Mouse (Mus musculus) thymus, adult 18-20 months (tissue): Measurements from ENCODE around the gene Tango6.

Source experiments
- DNase-seq, 2 experiments: peaks; one replicate each; pipeline ENCODE4 v3.0.0; 2022; ENCODE audit warnings: mixed read lengths in 2 of 2

Gene Tango6

DNA sequence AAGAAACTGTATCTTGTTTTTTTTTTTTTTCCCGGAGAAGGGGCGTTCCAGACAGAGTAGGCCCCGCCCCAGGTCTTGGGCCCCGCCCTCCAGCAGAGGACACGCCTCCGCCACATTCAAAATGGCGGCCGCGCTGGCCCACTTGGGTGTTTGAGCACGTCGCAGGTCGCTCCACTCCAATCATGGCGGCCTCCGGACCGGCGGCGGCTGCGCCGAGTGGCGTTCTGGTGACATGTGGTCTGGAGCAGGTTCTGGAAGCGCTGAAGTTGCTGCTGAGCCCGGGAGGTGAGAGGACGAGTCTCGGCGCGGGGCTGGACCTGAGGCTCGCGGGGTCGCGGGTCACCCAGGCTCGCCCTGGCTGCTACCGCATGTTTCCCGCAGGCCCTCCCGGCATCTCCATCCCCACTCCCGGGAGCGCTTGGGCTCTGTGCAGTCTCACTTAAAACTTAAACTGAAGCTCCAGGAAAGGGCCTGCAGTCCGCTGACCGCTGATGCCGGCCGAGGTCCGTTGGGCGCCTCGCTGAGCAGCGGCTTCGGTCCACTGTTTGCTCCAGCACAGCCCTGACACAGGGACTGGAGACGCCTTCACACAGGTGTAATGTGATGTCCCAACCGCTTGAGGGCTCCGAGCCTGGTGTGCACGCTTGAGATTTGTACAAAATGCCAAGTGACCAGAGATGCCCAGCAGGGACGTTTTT lies at the start of gene Tango6:
Gene Tango6 (plus strand): TSS at position 98 of the 698 bp plus-strand sequence.
- peak; percentile 77 to 79 for DNase-seq

DNA sequence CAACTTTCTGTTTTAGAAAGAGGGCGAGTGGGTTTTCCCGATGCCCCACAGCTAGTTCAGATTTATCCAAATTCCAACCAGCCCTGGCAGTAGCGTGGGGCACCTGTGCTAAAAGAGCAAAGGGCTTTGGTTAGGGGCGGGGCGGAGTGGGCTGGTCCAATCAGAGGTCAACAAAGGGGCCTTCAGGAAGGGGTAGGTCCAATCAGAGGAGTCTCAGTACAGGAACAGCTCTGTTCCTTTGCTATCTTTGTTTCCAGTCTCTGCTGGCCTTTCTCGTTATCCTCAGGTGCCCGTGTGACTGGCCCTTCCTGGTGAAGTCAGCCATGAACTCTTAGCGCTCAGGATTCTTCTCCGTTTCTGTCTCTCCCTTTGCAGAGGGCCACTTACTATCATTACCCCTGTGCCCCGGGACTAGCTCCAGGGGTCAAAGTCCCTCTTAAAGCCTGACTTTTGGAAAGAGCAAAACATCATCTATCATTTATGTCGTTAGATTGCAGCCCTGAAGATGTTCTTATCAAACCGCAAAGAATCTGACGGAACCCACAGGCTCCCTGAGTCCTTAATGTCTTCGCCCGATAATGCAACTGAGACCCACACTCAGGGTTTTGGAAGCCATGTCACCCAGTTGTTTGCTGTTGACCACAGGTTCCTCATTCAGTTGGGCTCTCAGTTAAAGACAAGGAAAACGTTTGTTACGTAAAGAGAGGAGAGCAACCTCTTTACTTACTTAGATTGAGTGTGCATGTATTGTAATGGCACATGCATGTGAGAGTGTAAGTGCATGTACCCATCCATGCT lies 49.3 kb upstream of the Tango6 start:
- DNase-seq: peak; percentile 35 to 55

DNA sequence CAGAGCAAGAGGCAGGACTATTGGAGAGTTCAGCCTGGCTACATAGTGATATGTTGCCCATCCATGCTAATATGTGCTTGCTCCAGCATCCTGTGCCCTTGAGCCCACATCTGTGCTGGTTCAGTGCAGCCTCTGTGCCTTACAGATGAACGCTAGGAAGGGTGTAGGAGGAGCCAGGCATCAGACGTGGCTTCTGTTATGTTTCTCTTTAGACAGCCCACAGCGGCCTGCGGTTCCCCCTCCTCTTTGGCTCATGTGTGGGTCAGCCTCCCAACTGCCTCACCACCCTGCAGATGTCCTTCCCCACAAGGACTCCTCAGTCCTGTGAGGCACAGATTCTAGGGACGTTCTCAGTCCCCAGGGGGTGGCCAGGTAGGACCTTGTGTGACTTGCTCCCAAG lies 47.6 kb upstream of the Tango6 start:
- DNase-seq: no peak

DNA sequence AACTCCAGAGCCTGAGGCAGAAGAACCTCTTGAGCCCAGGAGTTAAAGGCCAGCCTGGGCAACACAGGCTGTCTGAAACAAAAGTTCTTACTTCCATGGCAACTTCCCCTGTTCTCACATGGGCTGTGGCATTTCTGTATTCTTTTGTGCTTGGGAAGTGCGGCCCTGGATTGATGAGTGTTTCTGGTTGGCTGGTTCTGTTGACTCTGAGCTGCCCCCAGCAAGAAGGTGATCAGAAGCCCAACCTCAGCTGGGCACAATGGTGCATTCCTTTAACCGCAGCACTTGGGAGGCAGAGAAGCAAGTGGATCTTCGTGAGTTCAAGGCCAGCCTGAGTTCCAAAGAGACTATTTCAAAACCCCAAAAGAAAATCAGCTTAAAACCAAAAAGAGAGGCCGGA lies 45.4 kb upstream of the Tango6 start:
- no peak for DNase-seq

DNA sequence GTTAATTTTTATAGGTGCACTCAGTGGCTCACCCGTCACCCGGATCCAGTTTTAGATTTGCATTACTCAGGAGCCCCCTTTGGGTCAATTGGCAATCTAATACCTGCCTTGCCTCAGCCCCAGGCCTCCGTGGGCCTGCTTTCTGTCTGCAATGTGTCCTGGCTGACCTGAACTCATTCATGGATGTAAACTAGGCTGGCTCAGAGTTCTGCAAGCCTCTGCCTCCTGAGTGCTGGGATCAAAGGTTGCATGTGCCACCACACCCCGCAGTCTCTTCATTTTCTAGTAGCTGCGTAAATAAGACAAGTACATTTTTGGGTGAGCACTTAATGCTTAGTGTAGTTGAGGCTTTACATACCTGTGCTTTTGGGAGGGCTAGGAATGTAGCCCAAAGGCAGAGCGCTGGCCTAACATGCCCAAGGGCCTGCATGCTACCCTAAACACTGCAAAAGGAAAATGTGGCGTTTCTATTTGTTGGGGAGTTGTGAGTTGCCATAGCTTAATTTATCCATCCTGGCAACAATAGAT lies 44.0 kb upstream of the Tango6 start:
- DNase-seq: no peak

DNA sequence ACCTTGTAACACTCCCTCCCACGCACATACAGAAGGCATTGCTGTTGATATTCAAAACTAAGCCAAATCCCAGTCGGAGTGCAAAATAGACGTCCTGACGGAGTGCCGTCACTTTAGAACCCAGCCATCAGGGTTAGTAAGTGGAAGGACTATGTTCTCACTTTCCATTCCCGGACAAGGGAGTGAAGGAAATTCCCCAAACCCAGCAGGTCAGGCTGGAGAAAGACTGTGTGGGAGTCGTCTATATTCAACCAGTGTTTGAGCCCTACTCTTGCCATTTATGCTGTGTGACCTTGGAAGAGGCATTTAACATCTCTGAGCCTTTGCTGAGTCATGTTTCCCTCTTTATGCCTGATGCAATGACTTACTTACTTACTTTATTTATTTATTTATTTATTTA lies 42.7 kb upstream of the Tango6 start:
- DNase-seq: no peak

DNA sequence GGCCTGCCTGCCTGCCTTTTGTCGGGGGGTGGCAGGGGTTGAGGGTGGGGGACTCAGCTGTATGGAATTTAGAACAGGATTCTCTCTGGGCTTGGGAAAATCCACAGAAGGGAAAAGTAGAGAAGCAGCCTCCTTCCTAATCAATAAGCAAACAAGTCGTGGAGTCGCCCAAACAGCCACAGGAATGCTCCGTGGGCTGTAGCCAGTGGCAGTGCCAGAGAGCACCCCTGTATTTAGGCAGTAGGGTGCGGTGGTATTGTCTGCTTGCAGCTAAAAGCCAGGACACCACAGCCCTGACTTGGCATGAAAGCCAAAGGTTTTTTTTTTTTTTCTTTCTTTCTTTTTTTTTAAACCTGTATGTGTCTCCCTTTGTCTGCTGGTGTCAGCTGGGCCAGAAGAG lies 41.9 kb upstream of the Tango6 start:
- DNase-seq: no peak

DNA sequence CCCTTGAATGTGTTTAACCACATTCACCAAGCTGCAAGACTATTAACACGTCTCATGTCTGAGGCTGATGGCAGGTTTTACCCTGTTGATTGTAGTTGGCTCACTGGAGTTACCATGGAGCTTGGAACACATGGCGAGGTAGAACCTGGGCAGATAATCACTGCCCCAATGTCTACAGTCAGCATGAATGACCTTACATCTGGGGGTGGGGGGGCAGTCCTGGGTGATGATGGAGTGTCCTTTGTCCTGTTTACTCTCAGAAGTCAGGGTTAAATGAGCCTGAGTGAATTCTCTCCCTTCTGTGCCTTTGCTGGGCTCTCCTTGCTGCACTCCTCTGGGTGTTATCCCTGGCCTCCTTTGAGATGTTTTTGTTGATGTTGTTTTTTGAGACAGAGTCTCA lies 40.7 kb upstream of the Tango6 start:
- DNase-seq: no peak

DNA sequence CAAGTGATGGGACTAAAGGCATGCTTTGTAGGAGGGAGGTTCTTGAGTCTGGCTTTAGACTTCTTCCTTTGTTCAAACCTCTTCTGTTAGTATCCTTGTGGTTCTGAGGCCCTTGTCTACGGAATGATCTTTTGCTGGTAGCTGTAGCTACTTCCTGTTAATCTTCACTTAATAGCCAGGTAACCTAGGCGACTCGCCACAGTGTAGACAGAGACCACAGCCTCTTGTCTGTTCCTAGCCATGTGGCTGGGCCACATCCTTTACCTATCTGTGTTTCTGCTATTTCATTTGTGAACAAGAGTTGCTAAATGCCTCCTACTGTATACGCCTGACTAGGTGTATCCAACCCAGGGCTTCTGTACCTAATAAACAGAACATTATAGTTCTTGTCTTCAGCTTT lies 39.8 kb upstream of the Tango6 start:
- peak in 1 of 2 experiments; percentile 43 for DNase-seq

DNA sequence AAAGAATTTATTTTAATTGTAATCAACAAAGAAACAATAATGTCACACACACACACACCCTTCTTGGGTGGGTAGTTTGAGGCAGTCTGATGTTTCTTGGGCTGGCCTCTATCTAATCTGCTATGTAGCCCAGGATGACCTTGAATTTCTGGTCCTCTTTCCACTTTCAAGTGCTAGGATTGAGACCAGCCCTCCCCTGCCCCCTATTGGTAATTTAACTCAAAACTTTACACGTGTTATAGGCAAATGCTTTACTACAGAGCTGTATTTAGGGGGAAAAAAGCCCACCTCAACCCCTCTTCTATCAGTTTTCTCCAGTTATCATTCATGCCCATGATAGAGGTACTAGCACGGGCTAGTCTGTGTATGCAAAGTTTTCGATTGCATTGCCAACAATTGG lies 37.9 kb upstream of the Tango6 start:
- DNase-seq: no peak

DNA sequence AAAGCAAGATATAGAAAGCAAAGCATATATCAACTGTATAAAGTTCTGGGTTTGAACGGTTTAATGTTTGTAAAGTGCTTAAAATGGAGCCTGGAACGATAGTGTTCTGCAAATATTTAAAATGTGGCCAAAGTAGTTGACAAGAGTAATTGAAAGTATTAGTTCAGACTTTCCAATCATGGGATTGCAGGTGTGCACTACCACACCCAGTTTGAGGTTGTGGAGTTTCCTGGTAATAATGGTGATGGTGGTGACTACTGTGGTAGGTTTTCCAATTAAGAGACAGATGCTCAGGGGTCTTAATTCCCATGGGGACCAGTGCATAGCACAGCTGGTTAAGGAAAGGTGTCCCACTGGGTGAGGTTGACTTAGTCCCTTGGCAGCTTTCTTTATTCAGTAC lies 36.7 kb upstream of the Tango6 start:
- DNase-seq: no peak

DNA sequence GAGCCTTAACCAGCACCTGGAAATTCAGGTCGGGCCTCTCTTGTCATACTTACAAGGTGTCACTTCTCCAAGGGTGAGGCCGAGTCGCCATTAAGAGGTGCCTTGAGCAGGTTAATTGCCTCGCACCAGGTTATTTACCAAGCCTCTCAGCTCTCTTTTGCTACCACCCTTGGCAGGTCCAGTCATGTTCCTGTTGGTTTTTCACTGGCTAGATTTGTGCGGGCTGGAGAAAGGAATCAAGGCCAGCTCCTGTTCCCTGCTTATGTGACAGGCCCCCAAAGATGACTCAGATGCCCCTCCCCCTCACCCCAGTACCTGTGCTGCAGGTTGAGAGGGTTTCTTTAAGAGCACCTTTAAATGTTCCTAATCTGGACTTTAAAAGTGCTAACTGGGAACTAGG lies 36.1 kb upstream of the Tango6 start:
- DNase-seq: no peak

DNA sequence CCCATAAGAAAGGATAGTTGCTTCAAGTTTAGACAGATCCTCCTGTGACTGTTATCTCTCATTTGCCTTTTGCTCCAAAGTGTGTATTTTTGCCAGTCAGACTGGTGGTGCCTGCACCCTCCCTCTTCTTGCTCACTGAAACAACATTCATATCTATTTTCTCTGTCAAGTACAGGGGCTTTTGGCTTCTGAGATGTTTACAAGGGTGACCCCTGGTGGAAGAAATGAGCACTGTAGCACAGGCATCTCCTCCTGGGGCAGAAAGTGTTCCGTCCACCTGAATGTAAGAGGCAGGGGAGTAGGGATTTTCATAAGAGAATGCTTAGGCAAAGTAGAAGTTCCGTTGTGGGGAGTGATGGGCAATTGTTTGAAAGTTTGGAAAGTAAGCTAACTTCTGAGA lies 35.5 kb upstream of the Tango6 start:
- DNase-seq: peak in 1 of 2 experiments; percentile 38

DNA sequence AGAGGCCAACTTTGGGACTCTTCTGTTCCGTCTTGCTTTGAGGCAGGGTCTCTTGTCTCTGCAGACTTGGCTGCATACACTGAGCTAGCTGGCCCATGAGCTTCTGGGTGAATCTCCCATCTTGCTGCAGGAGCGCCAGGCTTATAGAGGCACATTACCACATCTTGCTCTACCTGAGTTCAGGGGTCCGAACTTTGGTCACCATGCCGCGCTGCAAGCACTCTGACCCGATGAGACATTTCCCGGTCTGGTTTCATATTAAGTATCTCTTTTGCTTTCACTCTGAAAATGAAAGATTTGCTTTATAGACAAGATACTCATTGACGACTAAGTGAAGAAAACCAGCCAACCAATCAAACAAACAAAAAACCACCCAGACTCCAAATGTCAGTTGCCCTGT lies 34.4 kb upstream of the Tango6 start:
- no peak for DNase-seq

DNA sequence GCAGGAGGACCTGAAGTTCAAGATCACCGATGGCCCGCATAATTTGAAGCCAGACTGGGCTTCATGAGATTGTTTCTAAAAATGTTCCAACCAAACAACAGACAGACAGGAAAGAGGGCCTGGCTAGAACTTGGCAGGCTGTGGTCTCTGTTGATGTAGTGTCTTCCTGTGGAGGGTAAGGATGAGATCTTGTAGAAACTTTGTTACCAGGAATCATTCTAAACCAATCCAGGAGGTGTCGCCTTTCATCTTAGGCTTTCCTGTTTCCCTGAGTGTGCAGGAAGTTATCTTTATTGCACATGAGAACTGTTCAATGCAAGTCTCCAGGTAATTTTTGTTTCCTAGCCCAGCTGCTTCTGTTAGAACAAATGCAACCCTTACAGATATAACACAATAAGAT lies 30.9 kb upstream of the Tango6 start:
- DNase-seq: no peak

DNA sequence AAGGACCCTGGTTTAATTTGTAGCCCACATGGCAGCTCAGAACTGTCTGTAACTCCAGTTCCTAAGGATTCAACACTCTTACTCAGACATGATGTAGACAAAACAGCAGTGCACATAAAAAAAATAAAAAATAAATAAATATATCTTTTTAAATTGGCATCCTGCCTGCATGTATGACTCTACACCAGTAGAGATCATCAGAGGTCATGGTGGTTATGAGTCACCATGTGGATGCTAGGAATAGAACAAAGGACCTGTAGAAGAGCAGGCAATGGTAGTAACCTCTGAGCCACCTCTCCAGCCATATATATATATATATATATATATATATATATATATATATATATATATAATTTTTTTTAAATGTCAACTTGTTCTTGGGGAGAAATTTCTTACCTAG lies 26.8 kb upstream of the Tango6 start:
- DNase-seq: no peak

DNA sequence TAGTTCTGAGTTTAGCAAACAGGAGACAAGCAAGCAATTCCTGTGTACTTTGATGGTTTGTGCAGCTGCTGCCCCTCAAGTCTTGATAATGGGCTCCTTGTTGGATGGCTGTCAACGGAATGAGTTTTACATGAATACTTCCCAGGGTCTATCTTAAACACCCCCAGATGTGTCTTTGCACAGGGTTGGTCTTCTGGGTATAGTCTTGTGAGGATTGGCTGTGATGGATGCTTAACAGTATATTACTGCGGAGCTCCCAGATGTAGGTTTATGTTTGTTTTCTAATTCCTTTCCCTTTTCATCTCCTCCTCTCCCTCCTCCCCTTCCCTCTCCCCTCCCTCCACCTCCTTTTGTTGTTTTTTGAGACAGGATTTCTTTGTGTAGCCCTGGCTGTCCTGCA lies 10.1 kb upstream of the Tango6 start:
- DNase-seq: no peak

DNA sequence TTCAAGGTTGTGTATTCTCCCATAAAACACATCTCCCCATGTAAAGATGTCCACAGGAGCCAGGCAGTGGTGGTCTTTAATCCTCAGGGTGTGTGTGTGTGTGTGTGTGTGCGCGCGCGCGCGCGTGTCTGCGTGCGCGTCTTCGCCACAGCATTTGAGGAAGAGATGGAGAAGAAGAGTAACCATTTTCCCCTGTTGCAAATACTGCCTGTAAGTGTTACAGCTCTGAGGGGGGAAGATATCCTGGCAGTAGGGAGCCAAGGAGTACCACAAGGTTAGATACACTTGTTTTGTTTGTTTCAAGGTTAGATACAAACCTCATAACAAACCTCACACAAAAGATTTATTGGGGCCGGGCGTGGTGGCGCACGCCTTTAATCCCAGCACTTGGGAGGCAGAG lies 8.6 kb upstream of the Tango6 start:
- DNase-seq: no peak

DNA sequence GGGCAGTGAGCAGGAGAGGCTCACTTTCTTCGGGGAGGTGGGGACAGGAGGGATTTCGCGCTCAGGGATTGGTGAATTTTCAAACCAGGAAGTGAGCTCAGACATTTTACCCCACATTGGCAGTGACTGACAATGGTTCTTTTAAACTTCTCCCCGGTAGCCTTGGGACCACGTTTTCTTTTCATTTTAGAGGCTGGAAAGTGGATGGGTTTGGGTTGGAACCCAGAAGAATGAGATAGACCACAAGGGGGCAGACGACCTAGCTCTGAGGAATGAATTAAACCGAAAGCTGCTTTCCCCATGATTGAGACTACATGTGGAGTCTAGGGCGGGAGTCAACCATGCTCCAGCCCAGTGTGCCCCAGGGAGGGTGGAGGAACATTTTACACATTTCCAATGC lies 8.0 kb upstream of the Tango6 start:
- no peak for DNase-seq

DNA sequence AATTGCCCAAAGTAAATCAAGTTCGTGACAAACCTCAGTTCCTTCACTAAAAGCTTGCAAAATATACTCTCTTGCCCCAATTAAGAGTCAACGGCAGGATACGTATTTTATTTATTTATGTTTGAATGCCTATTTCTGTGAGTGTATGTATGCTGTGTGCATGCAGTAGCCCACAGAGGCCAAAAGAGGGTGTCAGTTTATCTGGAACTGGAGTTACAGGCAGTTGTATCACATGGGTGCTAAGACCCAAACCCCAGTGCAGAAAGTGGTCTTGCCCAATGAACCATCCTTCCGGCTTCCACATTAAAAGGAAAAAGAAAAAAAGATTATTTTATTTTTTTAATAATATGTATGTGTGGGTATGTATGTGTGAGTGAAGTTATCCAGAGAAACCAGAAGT lies 1.5 kb downstream of the Tango6 start:
- no peak for DNase-seq

DNA sequence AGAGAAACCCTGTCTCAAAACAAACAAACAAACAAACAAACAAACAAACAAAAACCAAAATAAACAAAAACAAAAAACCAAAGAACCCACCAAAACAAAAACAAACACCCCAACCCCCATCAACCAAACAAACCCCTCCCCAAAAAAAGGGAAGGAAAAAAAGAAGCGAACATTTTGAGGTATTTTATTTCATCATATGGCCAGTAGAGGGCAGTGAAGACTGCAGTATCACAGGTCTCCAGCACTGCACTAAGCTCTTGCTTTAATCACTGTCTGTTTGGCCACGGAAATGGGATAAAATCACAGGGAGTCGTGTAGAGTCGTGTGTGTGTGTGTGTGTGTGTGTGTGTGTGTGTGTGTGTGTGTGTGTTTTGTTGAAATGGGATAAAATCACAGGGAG lies 4.6 kb downstream of the Tango6 start:
- DNase-seq: no peak

DNA sequence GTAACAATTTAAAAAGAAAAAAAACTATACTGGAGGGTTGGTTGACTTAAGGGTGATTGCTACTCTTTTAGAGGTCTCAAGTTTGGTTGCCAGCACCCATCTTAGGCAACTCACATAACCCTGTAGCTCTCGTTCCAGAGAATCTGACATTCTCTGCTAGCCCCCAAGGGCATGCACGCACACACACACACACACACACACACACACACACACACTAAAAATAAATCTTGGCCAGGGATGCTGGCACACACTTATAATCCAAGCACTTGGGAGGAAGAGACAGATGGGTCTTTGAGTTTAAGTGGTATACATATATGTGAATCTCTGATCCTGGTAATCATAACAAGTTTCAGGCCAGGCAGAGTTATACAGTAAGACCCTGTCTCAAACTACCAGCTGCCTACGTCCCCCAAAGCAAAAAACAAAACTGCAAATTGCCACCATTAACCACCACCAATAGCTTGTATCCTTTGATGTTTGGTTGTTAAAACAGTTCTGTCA lies 14.9 kb downstream of the Tango6 start:
- no peak for DNase-seq

DNA sequence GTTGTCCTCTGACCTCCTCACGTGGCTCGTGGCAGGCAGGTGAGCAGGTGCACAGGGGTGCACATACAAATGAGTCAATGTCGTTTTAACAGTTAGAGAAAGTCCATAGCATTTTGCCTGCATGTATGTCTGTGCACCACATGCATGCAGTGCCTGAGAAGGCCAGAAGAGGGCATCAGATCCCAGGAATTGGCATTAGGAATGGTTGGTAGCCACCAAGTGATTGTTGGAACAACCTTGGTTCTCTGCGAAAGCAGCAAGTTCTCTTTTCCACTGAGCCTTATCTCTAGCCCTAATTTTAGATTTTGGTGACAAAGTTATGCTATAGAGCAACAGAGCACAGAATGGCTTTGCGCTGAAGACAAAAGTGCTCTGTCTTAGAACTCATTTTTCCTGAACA lies 16.7 kb downstream of the Tango6 start:
- peak in 1 of 2 experiments; percentile 16 for DNase-seq

DNA sequence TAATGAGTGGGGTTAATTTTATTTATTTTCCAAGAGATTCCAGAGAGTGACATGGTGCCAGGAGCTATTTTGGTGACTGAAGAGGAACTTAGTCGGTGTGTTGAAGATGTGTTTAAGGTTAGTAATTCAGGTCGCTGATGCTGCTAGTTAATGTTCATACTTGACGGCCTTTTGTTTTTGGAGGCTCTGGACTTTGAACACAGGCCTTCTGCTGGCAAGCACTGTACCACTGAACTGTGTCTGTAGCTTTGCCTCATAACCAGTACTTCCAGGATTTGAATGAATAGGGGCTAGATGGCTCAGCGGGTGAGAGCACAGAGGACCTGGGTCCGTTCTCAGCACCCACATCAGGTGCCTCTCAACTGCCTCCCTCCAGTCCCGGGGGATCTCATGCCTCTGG lies 17.3 kb downstream of the Tango6 start:
- no peak for DNase-seq
